Mouse (Mus musculus) forebrain, embryonic 14.5 days (tissue): ENCODE results near the gene Ttll9. TPM values are rescaled to one million over a fixed set of nuclear protein-coding genes. Genes with fewer than 3 reads are reported as not detected.

Experiments used
- ATAC-seq: fragments of 200-750 bp; cut with Nextera tagmentation; 2 replicates; pipeline ENCODE4 v1.8.0; 2017; ENCODE audit warnings: mild to moderate bottlenecking, moderate library complexity
- DNase-seq: peaks from one replicate; pipeline ENCODE4 v3.0.0-alpha.2; 2015; ENCODE audit warnings: low spot score
- H3K27ac ChIP-seq: fragments of 300-500 bp; sonication (generic); 2 replicates; pipeline ENCODE4 v1.5.1; 2014; ENCODE audit warnings: low read depth, mild to moderate bottlenecking, control low read depth, low read length, moderate library complexity
- H3K27me3 ChIP-seq: fragments of 300-500 bp; sonication (generic); replicated peaks from 2 replicates; pipeline ENCODE4 v1.6.1; 2014; ENCODE audit warnings: low read length, control low read depth, mixed read lengths; ENCODE audit not compliant: control insufficient read depth, insufficient read depth
- H3K36me3 ChIP-seq: fragments of 300-500 bp; sonication (generic); 2 replicates; pipeline ENCODE4 v1.6.1; 2014; ENCODE audit warnings: low read length, control low read depth; ENCODE audit not compliant: control insufficient read depth, insufficient read depth
- H3K4me1 ChIP-seq: fragments of 300-500 bp; sonication (generic); 2 replicates; pipeline ENCODE4 v1.6.1; 2014; ENCODE audit warnings: antibody characterized with exemption, low read length, control low read depth; ENCODE audit not compliant: control insufficient read depth, insufficient read depth
- H3K4me2 ChIP-seq: fragments of 300-500 bp; sonication (generic); 2 replicates; pipeline ENCODE4 v1.6.1; 2014; ENCODE audit warnings: mild to moderate bottlenecking, control low read depth, low read length
- H3K4me3 ChIP-seq: fragments of 300-500 bp; sonication (generic); 2 replicates; pipeline ENCODE4 v1.5.1; 2014; ENCODE audit warnings: low read depth, low read length, control low read depth
- H3K9ac ChIP-seq: fragments of 300-500 bp; sonication (generic); 2 replicates; pipeline ENCODE4 v1.6.1; 2014; ENCODE audit warnings: mild to moderate bottlenecking, low read length, control low read depth, moderate library complexity
- H3K9me3 ChIP-seq: fragments of 300-500 bp; sonication (generic); replicated peaks from 2 replicates; pipeline ENCODE4 v1.6.1; 2016; ENCODE audit warnings: low read length, control low read depth, mixed read lengths; ENCODE audit not compliant: control insufficient read depth
- WGBS: fragments of 180-500 bp; shearing (Covaris S2); extraction: QIAGEN DNeasy Blood & Tissue Kit; methylation state at CpG from one replicate; pipeline ENCODE4 v1.1.7; 2014; 5-methylcytosine and 5-hydroxymethylcytosine counted together
- polyA plus RNA-seq: library from polyadenylated mRNA; unstranded; fragments of >200 nt; fragmentation: Nextera tagmentation; extraction: Ambion mirVana; gene quantifications from 2 replicates; pipeline ENCODE4 v1.2.1, GENCODE M21; 2014

Gene Ttll9
- polyA plus RNA-seq, 1 experiment from 2014 or later = 2.5 TPM

DNA sequence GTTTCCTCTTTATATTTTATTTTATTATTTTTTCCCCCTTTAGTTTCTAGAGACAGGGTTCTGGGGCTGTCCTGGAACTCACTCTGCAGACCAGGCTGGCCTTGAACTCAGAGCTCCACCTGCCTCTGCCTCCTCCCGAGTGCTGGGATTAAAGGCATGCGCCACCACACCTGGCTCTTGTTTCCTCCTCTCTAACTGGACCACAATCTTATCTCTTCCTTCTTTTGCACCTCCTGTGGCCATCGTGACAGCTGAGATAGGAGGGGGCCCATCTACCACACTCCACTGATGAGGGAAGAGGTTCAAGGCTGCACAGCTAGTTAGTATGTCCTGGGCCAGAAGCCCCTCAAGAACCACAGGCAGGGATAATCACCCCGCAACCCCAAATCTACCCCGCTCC, 37.7 kb upstream of the Ttll9 start:
- Histone ChIP-seq H3K9ac (no peak overlapping the region), H3K27me3 (no peaks in the 10 kb centered on the region), H3K4me2 (no peak overlapping the region), H3K4me3 (no peak overlapping the region), H3K9me3 (no peaks in the 10 kb centered on the region), H3K36me3 (no peaks in the 10 kb centered on the region), H3K27ac (no peak overlapping the region), H3K4me1 (no peaks in the 10 kb centered on the region)
- WGBS = 88% methylated on average over 5 of the region's 5 CpGs
- DNase-seq = no peak
- ATAC-seq = no peak

DNA sequence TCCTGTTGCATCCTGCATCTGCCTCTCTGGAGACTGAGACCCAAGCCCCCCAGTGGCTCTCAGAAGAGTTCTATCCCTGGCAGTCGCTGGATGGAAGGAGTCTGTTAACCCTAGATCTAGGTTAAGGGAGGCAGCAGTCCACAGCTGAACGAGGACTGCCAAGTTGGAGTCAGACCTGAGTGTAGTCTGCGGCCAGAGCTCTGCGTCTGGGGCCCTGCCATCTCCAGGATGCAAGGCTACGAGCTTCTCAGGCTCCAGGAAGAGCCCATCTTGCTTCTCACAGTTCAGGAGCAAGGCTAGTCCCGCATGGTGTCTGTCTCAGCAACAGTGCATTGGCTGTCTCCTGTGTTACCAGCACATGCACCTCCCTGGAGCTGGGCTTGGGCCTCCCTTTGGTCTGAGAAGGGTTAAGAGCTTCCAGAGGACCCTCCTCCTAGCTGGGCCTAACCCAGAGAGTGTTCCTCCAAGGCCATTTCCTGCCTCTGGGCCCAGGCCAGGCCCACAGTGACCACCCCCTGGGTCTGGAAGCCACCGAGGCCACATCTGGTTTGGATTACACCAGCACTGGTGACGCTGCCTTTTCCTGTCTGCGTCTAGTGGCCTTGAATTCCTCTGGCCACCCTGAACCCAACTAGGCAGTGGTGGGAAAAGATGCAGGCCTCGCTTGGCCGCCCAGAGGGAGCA, 37.0 kb upstream of the Ttll9 start:
- no peaks in the 10 kb centered on the region for H3K27me3 ChIP-seq
- H3K36me3 ChIP-seq = no peaks in the 10 kb centered on the region
- H3K4me3 ChIP-seq = no peak overlapping the region
- ATAC-seq (no peak), DNase-seq (no peak)
- no peaks in the 10 kb centered on the region for H3K4me1 ChIP-seq
- no peak overlapping the region for H3K9ac ChIP-seq
- no peak overlapping the region for H3K4me2 ChIP-seq
- WGBS = 74% methylated on average over 11 of the region's 11 CpGs
- no peak overlapping the region for H3K27ac ChIP-seq
- no peaks in the 10 kb centered on the region for H3K9me3 ChIP-seq

DNA sequence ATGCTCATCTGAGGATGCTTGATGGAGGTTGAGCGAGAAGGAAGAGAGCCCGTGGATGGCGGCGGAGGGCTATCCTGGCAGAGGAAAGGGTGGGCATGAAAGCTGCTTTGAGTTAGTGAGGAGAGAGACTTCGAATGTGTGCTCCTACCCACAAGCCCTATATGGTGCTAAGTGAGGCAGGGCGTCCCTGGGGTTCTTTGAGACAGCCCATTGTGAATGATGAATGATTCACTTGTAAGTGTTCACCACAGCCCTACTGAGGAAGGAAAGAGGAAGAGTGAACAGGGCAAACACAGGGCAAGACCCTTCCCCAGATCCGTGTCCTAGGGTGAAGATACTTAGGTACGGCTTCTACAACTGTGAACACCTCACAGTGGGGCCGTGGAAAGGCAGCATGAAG, 35.4 kb upstream of the Ttll9 start:
- no peak for ATAC-seq
- H3K4me3 ChIP-seq = no peak overlapping the region
- DNase-seq = no peak
- no peaks in the 10 kb centered on the region for H3K4me1 ChIP-seq
- H3K36me3 ChIP-seq = no peaks in the 10 kb centered on the region
- H3K9ac ChIP-seq = no peak overlapping the region
- H3K4me2 ChIP-seq = no peak overlapping the region
- 83% methylated on average over 9 of the region's 9 CpGs for WGBS
- H3K27me3 ChIP-seq = no peaks in the 10 kb centered on the region
- no peaks in the 10 kb centered on the region for H3K9me3 ChIP-seq
- H3K27ac ChIP-seq = no peak overlapping the region

DNA sequence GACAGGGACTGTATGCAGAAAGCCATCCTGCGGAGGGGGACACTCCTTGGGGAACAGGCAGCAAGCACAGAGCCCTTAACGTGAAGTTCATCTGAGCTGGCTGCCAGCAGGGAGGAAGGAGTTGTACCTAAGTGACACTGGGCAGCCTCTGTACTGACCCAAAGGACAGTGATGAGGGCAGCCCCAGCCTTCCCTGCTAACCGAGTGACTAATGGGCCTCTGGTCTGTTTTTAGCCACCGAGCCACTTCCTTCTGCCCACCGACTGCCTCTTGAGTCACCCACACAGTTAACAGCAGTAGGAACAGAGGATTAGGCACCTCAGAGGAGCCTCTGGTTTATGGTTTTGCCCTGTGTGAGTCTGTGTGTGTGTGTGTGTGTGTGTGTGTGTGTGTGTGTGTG, 34.9 kb upstream of the Ttll9 start:
- H3K4me1 ChIP-seq = no peaks in the 10 kb centered on the region
- no peaks in the 10 kb centered on the region for H3K9me3 ChIP-seq
- DNase-seq = no peak
- no peak overlapping the region for H3K4me2 ChIP-seq
- no peak overlapping the region for H3K4me3 ChIP-seq
- no peak overlapping the region for H3K9ac ChIP-seq
- H3K36me3 ChIP-seq = no peaks in the 10 kb centered on the region
- H3K27me3 ChIP-seq = no peaks in the 10 kb centered on the region
- ATAC-seq = no peak
- 66% methylated on average over 5 of the region's 5 CpGs for WGBS
- no peak overlapping the region for H3K27ac ChIP-seq

DNA sequence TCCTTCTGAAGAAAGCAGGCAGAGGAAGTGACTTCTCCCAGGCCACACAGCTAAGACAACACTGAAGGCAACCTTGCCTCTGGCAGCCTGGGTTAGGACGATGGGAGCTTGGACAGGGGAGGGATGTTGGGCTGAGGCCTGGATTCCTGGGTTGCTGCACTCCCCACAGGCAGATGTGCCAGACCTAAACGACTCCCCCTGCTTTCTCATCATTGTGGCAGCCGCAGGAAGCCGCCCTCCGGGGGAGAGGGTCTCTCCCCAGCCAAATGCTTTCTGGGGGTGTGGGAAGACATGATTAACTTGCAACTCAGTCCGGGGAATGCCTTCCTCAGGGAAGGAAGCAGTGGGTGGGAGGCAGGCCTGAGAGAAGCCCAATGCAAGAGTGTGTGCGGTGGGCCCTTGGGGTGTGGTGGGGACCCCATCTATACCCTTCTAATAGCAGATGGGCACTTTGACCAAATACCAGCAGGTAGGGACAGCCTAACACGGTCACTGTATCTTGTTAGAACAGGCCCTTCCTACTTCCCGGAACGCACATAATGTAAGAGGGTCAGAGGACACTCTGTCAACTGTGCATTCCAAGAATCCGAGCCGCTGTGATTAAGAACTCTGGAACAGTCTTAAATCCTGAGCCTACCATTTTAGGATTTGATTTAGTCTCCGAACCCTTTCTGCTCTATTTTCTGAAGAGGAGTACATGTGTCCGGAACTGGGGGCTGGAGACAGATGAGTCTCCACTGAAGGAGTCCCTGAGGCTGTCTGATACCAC, 33.9 kb upstream of the Ttll9 start:
- Histone ChIP-seq H3K4me1 (no peaks in the 10 kb centered on the region), H3K9me3 (no peaks in the 10 kb centered on the region), H3K27me3 (no peaks in the 10 kb centered on the region), H3K27ac (no peak overlapping the region), H3K4me2 (no peak overlapping the region), H3K9ac (no peak overlapping the region), H3K4me3 (no peak overlapping the region), H3K36me3 (no peaks in the 10 kb centered on the region)
- WGBS = 60% methylated on average over 14 of the region's 14 CpGs
- DNase-seq = no peak
- ATAC-seq = no peak

DNA sequence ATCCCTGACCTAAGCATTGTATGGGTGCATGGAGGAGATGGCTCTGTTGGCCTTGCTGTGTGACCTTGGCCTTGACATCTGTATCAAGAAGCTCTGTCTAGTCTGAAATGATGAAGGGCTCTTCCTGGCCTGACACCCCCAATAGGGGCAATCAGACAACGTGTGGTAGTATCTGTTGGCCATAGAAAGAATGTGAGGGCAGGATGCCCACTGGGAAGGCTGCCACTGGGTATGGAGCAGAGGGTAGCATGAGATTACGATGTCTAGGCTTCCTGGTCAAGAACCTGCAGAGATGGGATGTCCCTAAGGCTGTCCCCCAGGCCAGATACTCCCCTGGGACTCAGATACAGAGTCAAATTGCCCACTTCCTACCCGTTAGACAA, 33.3 kb upstream of the Ttll9 start:
- WGBS = 68% methylated on average over 3 of the region's 3 CpGs
- Histone ChIP-seq H3K27me3 (no peaks in the 10 kb centered on the region), H3K4me1 (no peaks in the 10 kb centered on the region), H3K36me3 (no peaks in the 10 kb centered on the region), H3K4me3 (no peak overlapping the region), H3K9me3 (no peaks in the 10 kb centered on the region), H3K9ac (no peak overlapping the region), H3K27ac (no peak overlapping the region), H3K4me2 (no peak overlapping the region)
- ATAC-seq (no peak), DNase-seq (no peak)

DNA sequence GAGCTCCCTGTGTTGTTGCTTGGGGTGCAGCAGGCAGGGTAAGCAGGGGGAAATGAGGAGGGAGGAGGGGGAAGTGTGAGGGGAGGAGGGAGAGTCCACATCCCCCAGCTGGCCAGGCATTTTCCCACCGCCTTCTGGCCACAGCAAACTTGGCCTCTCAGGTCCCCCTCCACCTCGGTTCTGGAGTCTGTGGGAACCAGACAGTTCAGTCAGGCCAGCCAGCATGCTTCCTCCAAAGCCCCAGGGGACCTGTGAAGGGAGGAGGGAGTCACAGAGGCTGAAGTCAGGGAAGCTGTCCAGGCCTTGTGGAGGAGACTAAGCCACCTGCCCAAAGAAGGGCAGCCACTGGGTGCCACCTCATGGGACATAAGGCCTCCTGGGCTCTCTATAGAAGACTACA, 32.0 kb upstream of the Ttll9 start:
- H3K27ac ChIP-seq = no peak overlapping the region
- 37% methylated on average over 2 of the region's 2 CpGs for WGBS
- DNase-seq = no peak

DNA sequence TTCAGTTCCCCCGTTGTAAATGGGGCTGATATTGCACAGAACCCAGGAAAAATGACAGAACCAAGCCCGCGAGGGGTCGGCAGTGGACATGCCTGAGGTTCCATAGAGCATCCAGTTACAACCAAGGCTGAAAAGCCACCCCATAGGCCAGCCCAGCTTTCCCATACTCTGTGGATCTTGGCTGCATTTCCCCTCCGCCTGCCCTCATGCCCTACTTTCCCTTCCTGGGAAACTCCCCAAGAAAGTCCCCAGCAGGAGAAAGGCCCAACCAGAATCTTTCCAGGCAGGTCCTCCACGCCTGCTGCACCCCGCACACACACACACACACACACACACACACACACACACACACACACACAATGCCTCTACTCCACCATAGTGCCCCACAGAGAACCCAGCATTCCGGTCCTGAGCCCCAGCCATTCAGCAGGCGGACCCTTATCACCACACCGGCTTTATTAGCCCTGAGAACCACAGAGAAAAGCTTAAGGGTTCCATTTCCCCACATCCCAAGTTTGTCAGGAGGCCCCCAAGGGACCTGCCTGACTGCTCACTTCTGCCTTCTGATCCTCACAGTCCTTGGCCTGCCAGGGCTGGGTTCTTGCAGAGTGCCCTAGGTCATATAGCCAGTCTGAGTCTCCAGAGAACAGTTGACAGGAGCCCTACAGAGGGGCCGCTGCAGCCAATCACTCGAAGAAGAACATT, 30.7 kb upstream of the Ttll9 start:
- Histone ChIP-seq H3K9me3 (no peaks in the 10 kb centered on the region), H3K36me3 (no peaks in the 10 kb centered on the region), H3K4me1 (no peaks in the 10 kb centered on the region), H3K9ac (no peak overlapping the region), H3K27me3 (no peaks in the 10 kb centered on the region), H3K4me3 (no peak overlapping the region), H3K4me2 (no peak overlapping the region), H3K27ac (no peak overlapping the region)
- 82% methylated on average over 12 of the region's 12 CpGs for WGBS
- DNase-seq (no peak), ATAC-seq (no peak)

More for the DNA sequence above, 32.0 kb upstream of the Ttll9 start:
- Histone ChIP-seq H3K4me1 (no peaks in the 10 kb centered on the region), H3K27me3 (no peaks in the 10 kb centered on the region), H3K4me2 (no peak overlapping the region), H3K36me3 (no peaks in the 10 kb centered on the region), H3K9me3 (no peaks in the 10 kb centered on the region), H3K4me3 (no peak overlapping the region), H3K9ac (no peak overlapping the region)
- ATAC-seq = no peak

DNA sequence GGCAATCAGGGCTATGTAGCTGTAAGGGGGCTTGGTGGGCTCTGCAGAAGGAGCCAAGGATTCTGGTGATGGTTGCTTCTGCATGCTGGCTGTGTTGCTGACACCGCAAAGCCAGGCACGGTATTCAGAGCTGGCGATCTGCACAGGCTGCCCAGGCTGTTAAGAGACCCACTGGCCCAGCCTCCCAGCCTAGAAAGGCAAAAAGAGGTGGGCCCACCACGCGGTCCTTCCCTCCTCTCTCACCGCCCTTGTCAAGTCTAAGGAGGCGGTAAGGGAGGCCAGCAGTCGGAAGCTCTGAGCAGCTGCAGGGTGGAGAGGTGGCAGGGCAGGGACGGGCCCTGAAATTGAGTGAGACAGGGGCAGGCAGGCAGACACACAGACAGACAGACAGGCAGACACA, 29.2 kb upstream of the Ttll9 start, which contains the start of gene Foxs1:
Gene Foxs1 (minus strand): TSS at position 161 of the 400 bp plus-strand sequence.
- ATAC-seq (no peak), DNase-seq (no peak)
- H3K27me3 ChIP-seq = no peaks in the 10 kb centered on the region
- H3K4me2 ChIP-seq = no peak within 1 kb of the TSS
- no peak within 1 kb of the TSS for H3K4me3 ChIP-seq
- H3K4me1 ChIP-seq = no peaks in the 10 kb centered on the region
- no peaks in the 10 kb centered on the region for H3K36me3 ChIP-seq
- WGBS = 47% methylated on average over 9 of the region's 9 CpGs
- no peaks in the 10 kb centered on the region for H3K9me3 ChIP-seq
- H3K27ac ChIP-seq = no peak within 1 kb of the TSS
- H3K9ac ChIP-seq = no peak within 1 kb of the TSS
